Mouse (Mus musculus): ENCODE data around the gene Msln.
"Not testable (repeated sequence)": the region's sequence is repeated elsewhere in the genome, so short reads cannot be mapped to it uniquely, and the experiment has no call there.

Msln gene

GRCm38 (mm10) chr17:25769331-25769730, 15.2 kb upstream of the Msln start:
- DNase-seq: no peak

- DNase-seq: no peak
Measured at GRCm38 (mm10) chr17:25765886-25766285, 11.7 kb upstream of the Msln start.

GRCm38 (mm10) chr17:25762591-25762990, 8.4 kb upstream of the Msln start:
- DNase-seq: no peak

- no peak for DNase-seq
Measured at GRCm38 (mm10) chr17:25761561-25761970, 7.4 kb upstream of the Msln start.

- DNase-seq: no peak
Measured at GRCm38 (mm10) chr17:25760148-25760547, 6.0 kb upstream of the Msln start.

GRCm38 (mm10) chr17:25757691-25758090, 3.5 kb upstream of the Msln start:
- DNase-seq: no peak

GRCm38 (mm10) chr17:25756378-25757242, 2.4 kb upstream of the Msln start:
- DNase-seq: no peak

GRCm38 (mm10) chr17:25755627-25756377, 1.6 kb upstream of the Msln start:
- DNase-seq: no peak

GRCm38 (mm10) chr17:25755086-25755485, 908 bp upstream of the Msln start:
- no peak for DNase-seq

- DNase-seq: peak; percentile 61 to 64
Measured at GRCm38 (mm10) chr17:25751446-25751845, 2.7 kb downstream of the Msln start.

GRCm38 (mm10) chr17:25749314-25749713, 4.9 kb downstream of the Msln start:
- no peak for DNase-seq

- DNase-seq: no peak
Measured at GRCm38 (mm10) chr17:25748238-25748637, 5.9 kb downstream of the Msln start.

GRCm38 (mm10) chr17:25744311-25744710, 9.9 kb downstream of the Msln start:
- DNase-seq: no peak

- DNase-seq: no peak
Measured at GRCm38 (mm10) chr17:25743831-25744230, 10.3 kb downstream of the Msln start.

GRCm38 (mm10) chr17:25741471-25741870, 12.7 kb downstream of the Msln start:
- not testable (repeated sequence) for DNase-seq

GRCm38 (mm10) chr17:25738861-25739260, 15.3 kb downstream of the Msln start:
- DNase-seq: no peak

- DNase-seq: no peak
Measured at GRCm38 (mm10) chr17:25735745-25736144, 18.4 kb downstream of the Msln start, which contains the start of gene Mslnl. Gene Mslnl (plus strand): TSS chr17:25736042.

GRCm38 (mm10) chr17:25735246-25735645, 18.9 kb downstream of the Msln start:
- DNase-seq: no peak

- peak; percentile 87 to 94 for DNase-seq
Measured at GRCm38 (mm10) chr17:25732082-25732481, 22.1 kb downstream of the Msln start.

- DNase-seq: peak; percentile 44 to 66
Measured at GRCm38 (mm10) chr17:25728009-25728270, 26.2 kb downstream of the Msln start.

GRCm38 (mm10) chr17:25727265-25728008, 26.7 kb downstream of the Msln start, which contains the start of the genes Chtf18 and Rpusd1:
Gene Chtf18 (minus strand): TSS chr17:25727419.
Gene Rpusd1 (plus strand): TSS chr17:25727670.
- peak; percentile 100 for DNase-seq

GRCm38 (mm10) chr17:25725264-25725663, 28.9 kb downstream of the Msln start:
- peak; percentile 26 to 75 for DNase-seq

- DNase-seq: no peak
Measured at GRCm38 (mm10) chr17:25723919-25724318, 30.3 kb downstream of the Msln start.

All from kidney, postnatal 25 days (tissue).